Mouse (Mus musculus): Measurements from ENCODE around the gene Gpr146. TPM values are rescaled to one million over a fixed set of nuclear protein-coding genes. Genes with fewer than 3 reads are reported as not detected.
"Not testable (repeated sequence)": the region's sequence is repeated elsewhere in the genome, so short reads cannot be mapped to it uniquely, and the experiment has no call there.

Gene Gpr146
- polyA plus RNA-seq, 1 experiment from 2014 or later = 22.7 TPM

- H3K4me1 ChIP-seq (ENCODE audit: insufficient read depth, low read depth, low read length) = peaks cover 35% of the 10 kb centered on the region
- TF ChIP-seq EP300 (IDR thresholded peaks at IDR 0.05) = no peak
- no peak for TF ChIP-seq CTCF (IDR thresholded peaks at IDR 0.05)
- H3K9ac ChIP-seq (replicated peaks; ENCODE audit: low read depth) = no peak overlapping the region; the same call in none of the 2 replicates
- peaks cover 18% of the 10 kb centered on the region for H3K36me3 ChIP-seq (ENCODE audit: insufficient read depth, low read length)
- WGBS = 69% methylated on average over 17 of the region's 17 CpGs
- no peaks in the 10 kb centered on the region for H3K27me3 ChIP-seq (replicated peaks; ENCODE audit: insufficient read depth, low read length)
- no peak for DNase-seq (ENCODE audit: low spot score)
- H3K4me2 ChIP-seq (replicated peaks; ENCODE audit: low read depth, low read length) = 0 out of 2 replicates have a peak overlapping the region, but pooled peaks have one; percentile 17
- H3K4me3 ChIP-seq (ENCODE audit: low read depth, low read length) = no peak overlapping the region
- H3K9me3 ChIP-seq (ENCODE audit: low read length) = no peaks in the 10 kb centered on the region
- no peak for ATAC-seq
- peak overlapping the region; percentile 79 for H3K27ac ChIP-seq (ENCODE audit: low read length)
Observed at GRCm38 (mm10) chr5:139388694-139389675, 11.5 kb downstream of the Gpr146 start.

DNA sequence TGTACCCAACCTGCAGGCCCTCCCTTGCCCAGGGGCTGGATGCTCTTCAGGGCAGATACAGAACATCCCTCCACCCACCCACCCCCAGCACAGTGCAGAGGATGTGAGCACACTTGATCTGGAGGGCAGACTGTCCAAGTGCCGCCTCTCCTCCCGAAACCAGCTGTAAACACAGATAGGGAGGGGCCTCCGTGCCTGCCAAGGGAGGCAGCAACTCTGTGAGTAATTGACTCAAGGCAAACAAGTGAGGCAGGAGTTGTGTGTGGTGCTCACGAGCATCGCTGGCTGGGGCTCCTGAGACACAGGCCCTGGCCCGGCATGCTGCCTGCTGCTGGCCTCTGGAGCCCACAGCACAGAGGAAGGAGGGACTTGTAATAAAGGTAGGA is 12.2 kb downstream of the Gpr146 start:
- peaks cover 25% of the 10 kb centered on the region for H3K36me3 ChIP-seq (ENCODE audit: insufficient read depth, low read length)
- H3K4me2 ChIP-seq (replicated peaks; ENCODE audit: low read depth, low read length) = peak overlapping the region; percentile 32
- peak overlapping the region; percentile 79 for H3K27ac ChIP-seq (ENCODE audit: low read length)
- H3K4me3 ChIP-seq (ENCODE audit: low read depth, low read length) = no peak overlapping the region
- ATAC-seq (peak; percentile 90), DNase-seq (ENCODE audit: low spot score) (peak; percentile 93)
- peaks cover 34% of the 10 kb centered on the region for H3K4me1 ChIP-seq (ENCODE audit: insufficient read depth, low read depth, low read length)
- WGBS = 1% methylated on average over 6 of the region's 6 CpGs
- H3K27me3 ChIP-seq (replicated peaks; ENCODE audit: insufficient read depth, low read length) = no peaks in the 10 kb centered on the region
- H3K9me3 ChIP-seq (ENCODE audit: low read length) = no peaks in the 10 kb centered on the region
- TF ChIP-seq EP300 (IDR thresholded peaks at IDR 0.05) (peak; percentile 94), CTCF (IDR thresholded peaks at IDR 0.05) (peak; percentile 31)
- H3K9ac ChIP-seq (replicated peaks; ENCODE audit: low read depth) = no peak overlapping the region

DNA sequence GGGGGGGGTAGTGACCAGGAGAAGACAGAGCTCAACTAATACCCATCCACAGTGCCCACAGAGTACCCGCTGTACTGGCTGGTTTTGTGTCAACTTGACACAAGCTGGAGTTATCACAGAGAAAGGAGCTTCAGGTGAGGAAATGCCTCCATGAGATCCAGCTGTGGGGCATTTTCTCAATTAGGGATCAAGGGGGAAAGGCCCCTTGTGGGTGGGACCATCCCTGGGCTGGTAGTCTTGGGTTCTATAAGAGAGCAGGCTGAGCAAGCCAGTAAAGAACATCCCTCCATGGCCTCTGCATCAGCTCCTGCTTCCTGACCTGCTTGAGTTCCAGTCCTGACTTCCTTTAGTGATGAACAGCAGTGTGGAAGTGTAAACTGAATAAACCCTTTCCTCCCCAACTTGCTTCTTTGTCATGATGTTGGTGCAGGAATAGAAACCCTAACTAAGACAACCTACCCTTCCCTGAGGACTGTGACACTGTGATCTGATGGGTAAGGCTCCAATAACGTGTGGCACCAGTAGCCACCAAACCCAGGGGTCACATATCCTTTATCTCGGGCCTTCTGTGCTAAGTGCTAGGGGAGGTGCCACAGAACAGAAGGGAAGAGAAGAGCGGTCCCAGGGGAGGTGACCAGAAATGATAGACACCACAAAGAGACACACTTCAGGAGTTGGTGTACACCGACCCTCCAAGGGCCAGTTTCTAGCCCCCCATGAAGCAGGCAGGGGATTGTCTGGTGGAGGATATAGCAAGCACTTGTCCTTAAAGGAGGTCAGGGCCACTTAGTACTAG is 13.0 kb downstream of the Gpr146 start:
- Histone ChIP-seq H3K36me3 (ENCODE audit: insufficient read depth, low read length) (peaks cover 25% of the 10 kb centered on the region), H3K4me2 (replicated peaks; ENCODE audit: low read depth, low read length) (peak overlapping the region; percentile 32; the same call in 1 of the 2 replicates), H3K27ac (ENCODE audit: low read length) (peak overlapping the region; percentile 79), H3K4me1 (ENCODE audit: insufficient read depth, low read depth, low read length) (peaks cover 26% of the 10 kb centered on the region)
- not testable (repeated sequence) for H3K9me3 ChIP-seq (ENCODE audit: low read length); DNase-seq (ENCODE audit: low spot score); H3K27me3 ChIP-seq (replicated peaks; ENCODE audit: insufficient read depth, low read length); H3K9ac ChIP-seq (replicated peaks; ENCODE audit: low read depth); H3K4me3 ChIP-seq (ENCODE audit: low read depth, low read length); ATAC-seq
- WGBS = 78% methylated on average over 5 of the region's 5 CpGs

DNA sequence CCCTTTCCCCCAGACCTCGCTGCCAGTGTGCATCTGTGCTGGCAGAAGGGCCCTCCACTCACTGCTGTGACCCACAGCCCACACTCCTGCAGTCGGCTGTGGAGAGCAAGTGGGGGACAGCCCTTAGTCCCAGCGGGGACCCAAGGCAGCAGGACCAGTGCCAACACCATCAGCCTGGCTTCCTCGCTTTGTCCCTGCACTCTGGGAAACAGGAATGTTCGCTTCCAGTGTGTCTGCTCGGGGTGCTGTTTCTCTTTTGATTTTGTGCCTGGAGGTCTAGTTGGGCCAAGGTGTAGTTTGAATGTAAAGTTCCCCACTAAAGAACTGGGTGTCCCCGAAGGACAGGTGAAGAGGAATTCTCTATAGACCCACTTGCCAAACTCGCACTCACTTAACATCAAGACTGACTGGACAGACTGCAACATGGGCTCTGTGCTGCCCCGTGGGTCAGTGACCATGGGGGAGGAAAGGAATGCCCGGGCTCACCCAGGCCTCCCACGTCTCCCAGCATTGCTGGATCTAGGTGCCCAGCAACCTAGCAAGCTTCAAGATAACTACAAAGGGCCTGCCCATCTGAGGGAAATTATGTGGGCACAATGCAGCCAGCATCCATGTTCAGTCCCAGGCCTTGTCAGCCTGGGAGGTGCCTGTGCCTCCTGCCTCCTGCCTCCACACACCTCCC is 14.0 kb downstream of the Gpr146 start:
- Histone ChIP-seq H3K4me3 (ENCODE audit: low read depth, low read length) (no peak overlapping the region), H3K9ac (replicated peaks; ENCODE audit: low read depth) (no peak overlapping the region), H3K36me3 (ENCODE audit: insufficient read depth, low read length) (peaks cover 25% of the 10 kb centered on the region), H3K4me1 (ENCODE audit: insufficient read depth, low read depth, low read length) (peaks cover 26% of the 10 kb centered on the region), H3K9me3 (ENCODE audit: low read length) (no peaks in the 10 kb centered on the region), H3K4me2 (replicated peaks; ENCODE audit: low read depth, low read length) (0 out of 2 replicates have a peak overlapping the region, but pooled peaks have one; percentile 2), H3K27ac (ENCODE audit: low read length) (peak overlapping the region; percentile 9; the same call in 1 of the 2 replicates), H3K27me3 (replicated peaks; ENCODE audit: insufficient read depth, low read length) (no peaks in the 10 kb centered on the region)
- TF ChIP-seq CTCF (IDR thresholded peaks at IDR 0.05) (no peak), EP300 (IDR thresholded peaks at IDR 0.05) (no peak)
- ATAC-seq = no peak
- 63% methylated on average over 11 of the region's 11 CpGs for WGBS
- no peak for DNase-seq (ENCODE audit: low spot score)

DNA sequence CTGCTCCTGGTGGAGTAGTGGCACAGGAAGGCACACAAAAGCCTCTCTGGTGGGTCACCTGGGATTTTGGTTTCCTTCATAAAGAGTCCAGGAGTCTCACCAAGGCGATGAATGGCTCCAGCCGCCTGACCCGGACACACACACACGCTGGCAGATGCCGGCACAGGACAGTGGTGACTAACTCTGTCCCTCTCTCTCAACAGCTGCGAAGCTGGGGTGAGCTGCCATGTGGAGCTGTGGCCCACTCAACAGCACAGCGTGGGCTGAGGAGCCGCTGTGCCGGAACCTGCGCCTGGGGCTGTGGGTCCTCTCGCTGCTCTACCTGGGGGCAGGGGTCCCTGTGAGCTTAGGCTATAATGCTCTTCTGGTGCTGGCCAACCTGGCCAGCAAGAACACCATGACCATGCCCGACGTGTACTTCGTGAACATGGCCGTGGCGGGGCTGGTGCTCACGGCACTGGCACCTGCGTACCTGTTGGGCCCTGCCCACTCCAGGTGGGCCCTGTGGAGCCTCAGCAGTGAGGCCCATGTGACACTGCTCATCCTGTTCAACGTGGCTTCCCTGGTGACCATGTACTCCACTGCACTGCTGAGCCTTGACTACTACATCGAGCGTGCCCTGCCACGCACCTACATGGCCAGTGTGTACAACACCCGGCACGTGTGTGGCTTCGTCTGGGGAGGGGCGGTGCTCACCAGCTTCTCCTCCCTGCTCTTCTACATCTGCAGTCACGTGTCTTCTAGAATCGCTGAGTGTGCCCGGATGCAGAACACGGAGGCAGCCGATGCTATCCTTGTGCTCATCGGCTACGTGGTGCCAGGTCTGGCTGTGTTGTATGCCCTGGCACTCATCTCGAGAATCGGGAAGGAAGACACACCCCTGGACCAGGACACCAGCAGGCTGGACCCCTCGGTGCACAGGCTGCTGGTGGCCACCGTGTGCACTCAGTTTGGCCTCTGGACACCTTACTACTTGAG is 15.0 kb downstream of the Gpr146 start:
- Histone ChIP-seq H3K9ac (replicated peaks; ENCODE audit: low read depth) (no peak overlapping the region), H3K27me3 (replicated peaks; ENCODE audit: insufficient read depth, low read length) (no peaks in the 10 kb centered on the region), H3K9me3 (ENCODE audit: low read length) (no peaks in the 10 kb centered on the region), H3K27ac (ENCODE audit: low read length) (no peak overlapping the region), H3K4me3 (ENCODE audit: low read depth, low read length) (no peak overlapping the region), H3K4me2 (replicated peaks; ENCODE audit: low read depth, low read length) (no peak overlapping the region), H3K36me3 (ENCODE audit: insufficient read depth, low read length) (peaks cover 25% of the 10 kb centered on the region), H3K4me1 (ENCODE audit: insufficient read depth, low read depth, low read length) (peaks cover 25% of the 10 kb centered on the region)
- TF ChIP-seq EP300 (IDR thresholded peaks at IDR 0.05) (no peak), CTCF (IDR thresholded peaks at IDR 0.05) (no peak)
- WGBS = 91% methylated on average over 37 of the region's 37 CpGs
- DNase-seq (ENCODE audit: low spot score) (no peak), ATAC-seq (no peak)

Data from lung, postnatal 0 days (tissue).